Mouse (Mus musculus) intestine, embryonic 16.5 days (tissue): ENCODE results near the gene Cisd2. TPM values are rescaled to one million over a fixed set of nuclear protein-coding genes. Genes with fewer than 3 reads are reported as not detected.

Experiments
- ATAC-seq: fragments of 200-750 bp; cut with Nextera tagmentation; 2 replicates; pipeline ENCODE4 v1.8.0; 2017; ENCODE audit warnings: moderate TSS enrichment, moderate library complexity
- H3K27ac ChIP-seq: fragments of 300-500 bp; sonication (generic); 2 replicates; pipeline ENCODE4 v1.5.1; 2014; ENCODE audit warnings: mild to moderate bottlenecking, low read length
- H3K27me3 ChIP-seq: fragments of 300-500 bp; sonication (generic); replicated peaks from 2 replicates; pipeline ENCODE4 v1.6.1; 2014; ENCODE audit warnings: low read length, control low read depth, mixed read lengths; ENCODE audit not compliant: control insufficient read depth, insufficient read depth
- H3K36me3 ChIP-seq: fragments of 300-500 bp; sonication (generic); 2 replicates; pipeline ENCODE4 v1.6.1; 2014; ENCODE audit warnings: low read length, control low read depth; ENCODE audit not compliant: control insufficient read depth, insufficient read depth
- H3K4me1 ChIP-seq: fragments of 300-500 bp; sonication (generic); 2 replicates; pipeline ENCODE4 v1.6.1; 2014; ENCODE audit warnings: low read length, control low read depth, mixed read lengths; ENCODE audit not compliant: control insufficient read depth, insufficient read depth
- H3K4me2 ChIP-seq: fragments of 300-500 bp; sonication (generic); 2 replicates; pipeline ENCODE4 v1.6.1; 2014; ENCODE audit warnings: low read depth, low read length, control low read depth
- H3K4me3 ChIP-seq: fragments of 300-500 bp; sonication (generic); 2 replicates; pipeline ENCODE4 v1.5.1; 2014; ENCODE audit warnings: mild to moderate bottlenecking, low read length
- H3K9ac ChIP-seq: fragments of 300-500 bp; sonication (generic); 2 replicates; pipeline ENCODE4 v1.6.1; 2014; ENCODE audit warnings: low read depth, low read length
- H3K9me3 ChIP-seq: fragments of 300-500 bp; sonication (generic); 2 replicates; pipeline ENCODE4 v1.6.1; 2016; ENCODE audit warnings: low read length, control low read depth; ENCODE audit not compliant: control insufficient read depth
- WGBS: fragments of 180-500 bp; shearing (Covaris S2); extraction: QIAGEN DNeasy Blood & Tissue Kit; methylation state at CpG from one replicate; pipeline ENCODE4 v1.1.7; 2014; 5-methylcytosine and 5-hydroxymethylcytosine counted together
- polyA plus RNA-seq: library from polyadenylated mRNA; unstranded; fragments of >200 nt; fragmentation: Nextera tagmentation; extraction: Ambion mirVana; gene quantifications from 2 replicates; pipeline ENCODE4 v1.2.1, GENCODE M21; 2015

The Cisd2 gene
- 61.2 and 61.9 TPM in 2 replicates for polyA plus RNA-seq

GRCm38 (mm10) chr3:135423608-135424212, at the start of gene Cisd2:
Gene Cisd2 (minus strand): TSS chr3:135423925.
- Histone ChIP-seq H3K4me2 (peak within 1 kb of the TSS; percentile 75), H3K27me3 (no peaks in the 10 kb centered on the region), H3K9me3 (no peaks in the 10 kb centered on the region), H3K36me3 (no peaks in the 10 kb centered on the region), H3K4me1 (peaks cover 3% of the 10 kb centered on the region; the same call in 1 of the 2 replicates), H3K27ac (peak within 1 kb of the TSS; percentile 94), H3K9ac (peak within 1 kb of the TSS; percentile 85), H3K4me3 (peak within 1 kb of the TSS; percentile 77)
- WGBS, result 2% methylated on average over 8 of the region's 8 CpGs
- ATAC-seq, result peak; percentile 25

- no peak overlapping the region for H3K4me3 ChIP-seq
- no peaks in the 10 kb centered on the region for H3K27me3 ChIP-seq
- no peak overlapping the region for H3K9ac ChIP-seq
- no peak overlapping the region for H3K27ac ChIP-seq
- no peak for ATAC-seq
- 78% methylated on average over 1 of the region's 1 CpGs for WGBS
- no peak overlapping the region for H3K4me2 ChIP-seq
- H3K4me1 ChIP-seq, result peaks cover 5% of the 10 kb centered on the region
- H3K36me3 ChIP-seq, result 0 out of 2 replicates have a peak, but pooled peaks cover 2% of the 10 kb centered on the region
- no peaks in the 10 kb centered on the region for H3K9me3 ChIP-seq
Observed at GRCm38 (mm10) chr3:135470823-135471222, 47.1 kb upstream of the Cisd2 start.

GRCm38 (mm10) chr3:135469974-135470373, 46.2 kb upstream of the Cisd2 start:
- H3K27ac ChIP-seq, result no peak overlapping the region
- WGBS, result 30% methylated on average over 4 of the region's 4 CpGs
- H3K9me3 ChIP-seq, result no peaks in the 10 kb centered on the region
- H3K4me3 ChIP-seq, result no peak overlapping the region
- 0 out of 2 replicates have a peak, but pooled peaks cover 2% of the 10 kb centered on the region for H3K36me3 ChIP-seq
- ATAC-seq, result peak; percentile 46; the same call in 1 of the 2 replicates
- H3K27me3 ChIP-seq, result no peaks in the 10 kb centered on the region
- H3K9ac ChIP-seq, result no peak overlapping the region
- no peak overlapping the region for H3K4me2 ChIP-seq
- peaks cover 3% of the 10 kb centered on the region for H3K4me1 ChIP-seq

GRCm38 (mm10) chr3:135469146-135469545, 45.4 kb upstream of the Cisd2 start:
- Histone ChIP-seq H3K4me2 (no peak overlapping the region), H3K36me3 (0 out of 2 replicates have a peak, but pooled peaks cover 2% of the 10 kb centered on the region), H3K4me1 (peaks cover 3% of the 10 kb centered on the region; the same call in 1 of the 2 replicates), H3K9ac (no peak overlapping the region), H3K9me3 (no peaks in the 10 kb centered on the region), H3K27ac (no peak overlapping the region), H3K4me3 (no peak overlapping the region), H3K27me3 (no peaks in the 10 kb centered on the region)
- 46% methylated on average over 3 of the region's 3 CpGs for WGBS
- no peak for ATAC-seq

GRCm38 (mm10) chr3:135468402-135468801, 44.7 kb upstream of the Cisd2 start:
- 0 out of 2 replicates have a peak, but pooled peaks cover 2% of the 10 kb centered on the region for H3K36me3 ChIP-seq
- WGBS, result 90% methylated on average over 1 of the region's 1 CpGs

GRCm38 (mm10) chr3:135458981-135459380, 35.3 kb upstream of the Cisd2 start:
- Histone ChIP-seq H3K9ac (no peak overlapping the region), H3K4me2 (no peak overlapping the region), H3K27me3 (no peaks in the 10 kb centered on the region), H3K4me3 (no peak overlapping the region), H3K36me3 (no peaks in the 10 kb centered on the region; the same call in 1 of the 2 replicates), H3K27ac (no peak overlapping the region), H3K9me3 (no peaks in the 10 kb centered on the region), H3K4me1 (no peaks in the 10 kb centered on the region)
- ATAC-seq, result no peak

More at GRCm38 (mm10) chr3:135468402-135468801, 44.7 kb upstream of the Cisd2 start:
- Histone ChIP-seq H3K4me2 (no peak overlapping the region), H3K9me3 (no peaks in the 10 kb centered on the region), H3K27ac (no peak overlapping the region), H3K4me1 (peaks cover 3% of the 10 kb centered on the region; the same call in 1 of the 2 replicates), H3K9ac (no peak overlapping the region), H3K27me3 (no peaks in the 10 kb centered on the region), H3K4me3 (no peak overlapping the region)
- ATAC-seq, result no peak

- no peak overlapping the region for H3K4me2 ChIP-seq
- no peaks in the 10 kb centered on the region for H3K27me3 ChIP-seq
- no peaks in the 10 kb centered on the region for H3K9me3 ChIP-seq
- H3K4me3 ChIP-seq, result no peak overlapping the region
- ATAC-seq, result no peak
- H3K9ac ChIP-seq, result no peak overlapping the region
- no peak overlapping the region for H3K27ac ChIP-seq
- no peaks in the 10 kb centered on the region for H3K36me3 ChIP-seq
- peaks cover 8% of the 10 kb centered on the region for H3K4me1 ChIP-seq
Observed at GRCm38 (mm10) chr3:135444930-135445329, 21.2 kb upstream of the Cisd2 start.

- ATAC-seq, result no peak
- H3K4me1 ChIP-seq, result peaks cover 11% of the 10 kb centered on the region
- peak overlapping the region; percentile 96 for H3K9ac ChIP-seq
- 22% methylated on average over 10 of the region's 10 CpGs for WGBS
- no peaks in the 10 kb centered on the region for H3K27me3 ChIP-seq
- H3K27ac ChIP-seq, result no peak overlapping the region
- H3K4me3 ChIP-seq, result peak overlapping the region; percentile 90
- H3K4me2 ChIP-seq, result peak overlapping the region; percentile 68
- no peaks in the 10 kb centered on the region for H3K36me3 ChIP-seq
- H3K9me3 ChIP-seq, result no peaks in the 10 kb centered on the region
Observed at GRCm38 (mm10) chr3:135440621-135441020, 16.9 kb upstream of the Cisd2 start.

GRCm38 (mm10) chr3:135440221-135440620, 16.5 kb upstream of the Cisd2 start:
- no peak overlapping the region; the same call in 1 of the 2 replicates for H3K27ac ChIP-seq
- H3K9me3 ChIP-seq, result no peaks in the 10 kb centered on the region
- WGBS, result 10% methylated on average over 7 of the region's 7 CpGs
- H3K4me3 ChIP-seq, result peak overlapping the region; percentile 90
- peak overlapping the region; percentile 96 for H3K9ac ChIP-seq
- H3K36me3 ChIP-seq, result no peaks in the 10 kb centered on the region
- no peak for ATAC-seq
- no peaks in the 10 kb centered on the region for H3K27me3 ChIP-seq
- peak overlapping the region; percentile 68 for H3K4me2 ChIP-seq
- H3K4me1 ChIP-seq, result peaks cover 11% of the 10 kb centered on the region
